Comparison of ENCODE assay signal across 13 mouse cellular contexts in the genomic region with DNA sequence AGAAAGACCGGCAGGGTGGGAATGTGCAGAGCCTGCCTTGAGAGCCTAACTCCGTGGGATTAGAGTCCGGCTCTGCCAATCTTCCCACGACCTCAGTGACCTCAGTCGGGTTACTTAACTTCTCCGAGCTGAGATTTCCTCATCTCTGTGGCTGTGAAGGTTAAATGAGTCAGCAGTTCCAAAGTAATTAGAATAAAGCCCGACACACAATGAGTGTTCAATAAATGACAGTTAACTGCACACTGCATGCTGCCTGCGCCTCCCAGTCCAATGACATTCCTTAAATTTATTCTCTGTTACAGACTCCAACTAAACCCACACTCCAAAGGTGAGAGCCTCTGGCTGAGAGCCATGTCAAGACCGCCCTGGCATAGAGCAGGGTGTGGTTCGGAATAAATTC. TPM values are rescaled to one million over a fixed set of nuclear protein-coding genes. Genes with fewer than 3 reads are reported as not detected.
A peak's percentile ranks its signal among the peaks of the same experiment; 100 is the strongest.
DNase-seq lines count a peak whose midpoint lies in the region; ATAC-seq and TF ChIP-seq lines count a peak whose summit lies in the region.
"Had no signal": no experiment of that assay in that cellular context is flagged by ENCODE, and none has a peak within 500 bp of the region (broad histone marks: within the 10 kb centered on the region; RNA-seq: fewer than 3 reads in every experiment).

No protein-coding gene starts in this region.

- peaks cover 62% of the 10 kb centered on the region for H3K4me1 ChIP-seq in E14TG2a.4 (replicated peaks; ENCODE audit: low read depth, low read length)
- H3K4me1 ChIP-seq in forebrain, postnatal 0 days (ENCODE audit: insufficient read depth), result no peaks in the 10 kb centered on the region
- H3K4me1 ChIP-seq: heart, embryonic 10.5 days; neural tube, embryonic 12.5 days had no signal

- H3K9ac ChIP-seq in forebrain, postnatal 0 days, result no peak overlapping the region
- H3K9ac ChIP-seq: hindbrain, embryonic 14.5 days; neural tube, embryonic 12.5 days had no signal

- H3K4me2 ChIP-seq in forebrain, postnatal 0 days (ENCODE audit: low read depth), result no peak overlapping the region
- H3K4me2 ChIP-seq: hindbrain, embryonic 14.5 days; neural tube, embryonic 12.5 days had no signal

- 31% methylated on average over 10 of the region's 10 CpGs for WGBS in forebrain, postnatal 0 days

- H3K9me3 ChIP-seq in E14TG2a.4 (ENCODE audit: low read length), result no peaks in the 10 kb centered on the region
- H3K9me3 ChIP-seq in forebrain, postnatal 0 days (ENCODE audit: low read length), result no peaks in the 10 kb centered on the region
- H3K9me3 ChIP-seq: heart, embryonic 10.5 days; megakaryocyte, embryonic 14.5 days; neural tube, embryonic 12.5 days had no signal

- peaks cover 20% of the 10 kb centered on the region for H3K36me3 ChIP-seq in E14TG2a.4 (ENCODE audit: insufficient read depth, low read length)
- H3K36me3 ChIP-seq in forebrain, postnatal 0 days (ENCODE audit: insufficient read depth), result no peaks in the 10 kb centered on the region
- H3K36me3 ChIP-seq: heart, embryonic 10.5 days; neural tube, embryonic 12.5 days had no signal

- no peaks in the 10 kb centered on the region for H3K27me3 ChIP-seq in E14TG2a.4 (ENCODE audit: insufficient read depth, low read length)
- no peaks in the 10 kb centered on the region for H3K27me3 ChIP-seq in forebrain, postnatal 0 days (ENCODE audit: insufficient read depth, low read length)
- H3K27me3 ChIP-seq: megakaryocyte, embryonic 14.5 days; neural tube, embryonic 12.5 days had no signal

- no peak overlapping the region for H3K27ac ChIP-seq in forebrain, postnatal 0 days (ENCODE audit: low read depth, low read length)
- H3K27ac ChIP-seq: heart, embryonic 10.5 days; hindbrain, embryonic 14.5 days; neural tube, embryonic 12.5 days had no signal

- H3K4me3 ChIP-seq in E14TG2a.4 (replicated peaks; ENCODE audit: low read length), result peak overlapping the region; percentile 43
- H3K4me3 ChIP-seq in forebrain, postnatal 0 days (ENCODE audit: low read depth, low read length), result no peak overlapping the region
- H3K4me3 ChIP-seq: heart, embryonic 10.5 days; megakaryocyte, embryonic 14.5 days; neural tube, embryonic 12.5 days had no signal

- TF ChIP-seq CTCF in E14TG2a.4 (conservative IDR thresholded peaks at IDR 0.05; ENCODE audit: low read length), result no peak
- no peak for TF ChIP-seq CTCF in forebrain, postnatal 0 days (IDR thresholded peaks at IDR 0.05; ENCODE audit: low read depth)

- ATAC-seq in forebrain, postnatal 0 days, result no peak

- DNase-seq in R1 (ENCODE audit: low read depth, low spot score), result peak; percentile 95
- DNase-seq in kidney, adult 8-10 months, result peak; percentile 71 to 79
- peak; percentile 42 for DNase-seq in lung, postnatal 10 days
- no peak for DNase-seq in layer of hippocampus, postnatal 36 days
- DNase-seq in frontal cortex, postnatal 14 days (ENCODE audit: low spot score in 2 of 2), result no peak
- DNase-seq in forebrain, postnatal 0 days, result no peak
- DNase-seq: spleen, adult 18-20 months; thymus, postnatal 4 days had no signal

RNA-seq across cellular contexts. Expression of a gene that starts 7.1 kb away (rescaled TPM):
- 10 to 100 TPM; 24.7 to 26.9 TPM for total RNA-seq in layer of hippocampus, postnatal 36 days (2021)
- 10.0 and 11.9 TPM in 2 replicates for total RNA-seq in forebrain, postnatal 0 days (2014; rRNA removed)
- polyA plus RNA-seq in forebrain, postnatal 0 days (2015; fragmentation: Nextera tagmentation; extraction: Ambion mirVana), result 10.1 and 11.9 TPM in 2 replicates

RNA-seq across cellular contexts. Expression of a gene that starts 25.5 kb away (rescaled TPM):
- total RNA-seq in layer of hippocampus, postnatal 36 days (2021), result 1 to 10 TPM; 3.3 to 5.3 TPM
- total RNA-seq in forebrain, postnatal 0 days (2014; rRNA removed), result 0.29 and 1.0 TPM in 2 replicates
- 1.3 and 2.0 TPM in 2 replicates for polyA plus RNA-seq in forebrain, postnatal 0 days (2015; fragmentation: Nextera tagmentation; extraction: Ambion mirVana)

Comparison
In these comparisons a context has a peak if more than half of its experiments do, and no peak if none do; other contexts are left out.
1. DNase-seq: peak in R1 (single experiment), kidney, adult 8-10 months (2 of 2) and lung, postnatal 10 days (single experiment); none in layer of hippocampus, postnatal 36 days (0 of 2), frontal cortex, postnatal 14 days (0 of 2) and forebrain, postnatal 0 days (single experiment).